Mouse (Mus musculus): ENCODE measurements around the gene Baz1b. TPM values are rescaled to one million over a fixed set of nuclear protein-coding genes. Genes with fewer than 3 reads are reported as not detected.
A peak's percentile ranks its signal among the peaks of the same experiment; 100 is the strongest.

Gene Baz1b
- polyA plus RNA-seq, 1 experiment, result 39.9 TPM

DNA sequence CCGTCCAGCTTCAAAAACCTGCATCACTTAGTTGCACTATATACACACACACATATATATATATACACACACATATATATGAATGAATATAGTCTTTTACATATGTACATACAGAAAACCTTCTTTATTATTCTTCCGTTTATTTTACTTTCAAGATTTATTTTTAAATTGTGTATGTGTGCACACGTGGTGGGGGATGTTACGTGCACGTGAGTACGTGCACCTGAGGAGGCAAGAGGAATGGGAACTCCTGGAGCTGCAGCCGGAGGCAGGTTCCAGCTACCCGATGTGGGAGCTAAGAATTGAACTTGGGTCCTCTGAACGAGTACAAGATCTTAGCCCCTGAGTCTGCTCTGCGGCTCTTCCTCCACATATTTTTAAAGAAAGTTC is 838 bp upstream of the Baz1b start:
- H3K27me3 ChIP-seq (ENCODE audit: control insufficient read depth, insufficient read depth, insufficient read length), result no peaks in the 10 kb centered on the region
- peaks cover 36% of the 10 kb centered on the region for H3K79me3 ChIP-seq (ENCODE audit: low read depth)
- H3K36me3 ChIP-seq (ENCODE audit: control insufficient read depth, insufficient read depth), result peaks cover 29% of the 10 kb centered on the region
- TF ChIP-seq MYOG (IDR thresholded peaks at IDR 0.05; ENCODE audit: control insufficient read depth, extremely low read depth, insufficient read length) (no peak), USF1 (IDR thresholded peaks at IDR 0.05; ENCODE audit: low read depth) (no peak), CEBPB (IDR thresholded peaks at IDR 0.05; ENCODE audit: low read depth) (no peak), FOSL1 (IDR thresholded peaks at IDR 0.05; ENCODE audit: insufficient read depth, low read length, poor library complexity, severe bottlenecking) (no peak), CTCF (IDR thresholded peaks at IDR 0.05; ENCODE audit: control insufficient read depth, insufficient read depth, insufficient read length) (no peak), MYOD1 (IDR thresholded peaks at IDR 0.05; ENCODE audit: control insufficient read depth, insufficient read length, low read depth) (no peak), MAX (IDR thresholded peaks at IDR 0.05) (no peak)
- H3ac ChIP-seq (ENCODE audit: control insufficient read depth, insufficient read length, low read depth), result peak overlapping the region; percentile 56
- peak overlapping the region; percentile 79 for H3K4me3 ChIP-seq (ENCODE audit: insufficient read depth, poor library complexity, severe bottlenecking)
- peaks cover 40% of the 10 kb centered on the region for H3K79me2 ChIP-seq (ENCODE audit: control insufficient read depth, insufficient read depth)

GRCm38 (mm10) chr5:135187349-135188213 is 517 bp downstream of the Baz1b start:
- peak overlapping the region; percentile 79 for H3K4me3 ChIP-seq (ENCODE audit: insufficient read depth, poor library complexity, severe bottlenecking)
- peak overlapping the region; percentile 96 for H3ac ChIP-seq (ENCODE audit: control insufficient read depth, insufficient read length, low read depth)
- H3K79me2 ChIP-seq (ENCODE audit: control insufficient read depth, insufficient read depth), result peaks cover 54% of the 10 kb centered on the region
- no peak for TF ChIP-seq MYOG (IDR thresholded peaks at IDR 0.05; ENCODE audit: control insufficient read depth, extremely low read depth, insufficient read length)
- H3K79me3 ChIP-seq (ENCODE audit: low read depth), result peaks cover 49% of the 10 kb centered on the region
- H3K27me3 ChIP-seq (ENCODE audit: control insufficient read depth, insufficient read depth, insufficient read length), result no peaks in the 10 kb centered on the region
- H3K36me3 ChIP-seq (ENCODE audit: control insufficient read depth, insufficient read depth), result peaks cover 25% of the 10 kb centered on the region

- Histone ChIP-seq H3K27me3 (ENCODE audit: control insufficient read depth, insufficient read depth, insufficient read length) (no peaks in the 10 kb centered on the region), H3ac (ENCODE audit: control insufficient read depth, insufficient read length, low read depth) (peak overlapping the region; percentile 71), H3K79me2 (ENCODE audit: control insufficient read depth, insufficient read depth) (peaks cover 60% of the 10 kb centered on the region), H3K4me3 (ENCODE audit: insufficient read depth, poor library complexity, severe bottlenecking) (peak overlapping the region; percentile 79), H3K36me3 (ENCODE audit: control insufficient read depth, insufficient read depth) (peaks cover 31% of the 10 kb centered on the region), H3K79me3 (ENCODE audit: low read depth) (peaks cover 55% of the 10 kb centered on the region)
- no peak for TF ChIP-seq FOSL1 (IDR thresholded peaks at IDR 0.05; ENCODE audit: insufficient read depth, low read length, poor library complexity, severe bottlenecking)
- no peak for TF ChIP-seq MAX (IDR thresholded peaks at IDR 0.05)
- no peak for TF ChIP-seq MYOG (IDR thresholded peaks at IDR 0.05; ENCODE audit: control insufficient read depth, extremely low read depth, insufficient read length)
- TF ChIP-seq MYOD1 (IDR thresholded peaks at IDR 0.05; ENCODE audit: control insufficient read depth, insufficient read length, low read depth), result no peak
- no peak for TF ChIP-seq CEBPB (IDR thresholded peaks at IDR 0.05; ENCODE audit: low read depth)
- no peak for TF ChIP-seq CTCF (IDR thresholded peaks at IDR 0.05; ENCODE audit: control insufficient read depth, insufficient read depth, insufficient read length)
- TF ChIP-seq USF1 (IDR thresholded peaks at IDR 0.05; ENCODE audit: low read depth), result no peak
Measured at GRCm38 (mm10) chr5:135188214-135188554, 1.1 kb downstream of the Baz1b start.

DNA sequence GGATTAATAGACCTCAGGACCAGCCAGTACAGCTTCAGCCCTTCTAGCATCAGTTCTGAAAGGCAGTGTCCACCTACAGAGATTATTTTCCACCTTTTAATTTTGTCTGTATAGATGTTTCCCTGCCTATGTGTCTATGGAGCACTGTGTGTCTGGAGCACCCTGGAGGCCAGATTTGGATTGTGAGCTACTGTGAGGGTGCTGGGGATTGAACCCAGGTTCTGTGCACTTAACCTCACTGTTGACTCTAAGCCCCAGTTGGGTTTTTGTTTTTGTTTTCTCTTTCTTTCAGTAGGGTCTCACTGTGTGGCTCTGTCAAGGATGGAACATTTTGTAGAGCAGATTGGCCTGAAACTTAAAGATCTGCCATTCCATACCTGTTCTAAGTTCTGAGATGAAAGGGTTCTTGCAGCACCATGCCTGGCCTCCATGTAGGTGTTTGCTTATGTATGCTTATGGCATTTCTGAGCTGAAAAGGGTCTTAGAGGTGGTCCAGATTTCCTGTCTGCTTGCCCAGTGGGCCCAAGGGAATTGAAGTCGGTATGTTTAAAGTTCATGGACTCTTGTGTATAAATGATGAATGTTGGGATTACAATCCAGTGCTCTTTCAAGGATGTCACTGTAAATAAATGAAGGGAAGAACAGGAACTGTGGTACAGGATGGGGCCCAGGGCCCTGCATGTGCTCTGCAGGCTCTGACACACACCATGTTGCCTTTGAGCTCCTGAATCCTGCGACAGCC is 2.4 kb downstream of the Baz1b start:
- H3K36me3 ChIP-seq (ENCODE audit: control insufficient read depth, insufficient read depth), result peaks cover 42% of the 10 kb centered on the region
- H3K79me3 ChIP-seq (ENCODE audit: low read depth), result peaks cover 68% of the 10 kb centered on the region
- no peak for TF ChIP-seq MYOD1 (IDR thresholded peaks at IDR 0.05; ENCODE audit: control insufficient read depth, insufficient read length, low read depth)
- TF ChIP-seq CEBPB (IDR thresholded peaks at IDR 0.05; ENCODE audit: low read depth), result no peak
- no peak for TF ChIP-seq FOSL1 (IDR thresholded peaks at IDR 0.05; ENCODE audit: insufficient read depth, low read length, poor library complexity, severe bottlenecking)
- TF ChIP-seq USF1 (IDR thresholded peaks at IDR 0.05; ENCODE audit: low read depth), result no peak
- TF ChIP-seq CTCF (IDR thresholded peaks at IDR 0.05; ENCODE audit: control insufficient read depth, insufficient read depth, insufficient read length), result no peak
- TF ChIP-seq MYOG (IDR thresholded peaks at IDR 0.05; ENCODE audit: control insufficient read depth, extremely low read depth, insufficient read length), result no peak
- TF ChIP-seq MAX (IDR thresholded peaks at IDR 0.05), result no peak
- peaks cover 73% of the 10 kb centered on the region for H3K79me2 ChIP-seq (ENCODE audit: control insufficient read depth, insufficient read depth)
- peak overlapping the region; percentile 36 for H3ac ChIP-seq (ENCODE audit: control insufficient read depth, insufficient read length, low read depth)
- H3K27me3 ChIP-seq (ENCODE audit: control insufficient read depth, insufficient read depth, insufficient read length), result no peaks in the 10 kb centered on the region
- H3K4me3 ChIP-seq (ENCODE audit: insufficient read depth, poor library complexity, severe bottlenecking), result peak overlapping the region; percentile 79

DNA sequence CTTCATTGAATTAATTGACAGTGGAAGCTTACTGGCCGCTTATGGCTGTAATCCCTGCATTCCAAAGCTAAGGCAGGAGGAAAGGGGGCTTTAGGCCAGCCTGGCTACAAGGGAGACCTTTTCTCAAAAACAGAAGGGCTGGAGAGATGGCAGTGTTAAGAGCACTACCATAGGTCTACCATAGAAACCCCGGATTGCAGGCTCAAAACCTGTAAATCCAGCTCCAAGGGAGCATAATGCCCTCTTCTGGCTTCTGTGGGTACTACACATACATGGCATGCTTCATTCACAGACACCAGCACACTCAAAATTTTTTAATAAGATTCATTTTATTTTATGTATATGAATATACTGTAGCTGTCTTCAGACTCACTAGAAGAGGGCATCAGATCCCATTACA is 4.6 kb downstream of the Baz1b start:
- Histone ChIP-seq H3ac (ENCODE audit: control insufficient read depth, insufficient read length, low read depth) (no peak overlapping the region), H3K27me3 (ENCODE audit: control insufficient read depth, insufficient read depth, insufficient read length) (no peaks in the 10 kb centered on the region), H3K79me2 (ENCODE audit: control insufficient read depth, insufficient read depth) (peaks cover 94% of the 10 kb centered on the region), H3K36me3 (ENCODE audit: control insufficient read depth, insufficient read depth) (peaks cover 64% of the 10 kb centered on the region), H3K79me3 (ENCODE audit: low read depth) (peaks cover 89% of the 10 kb centered on the region), H3K4me3 (ENCODE audit: insufficient read depth, poor library complexity, severe bottlenecking) (no peak overlapping the region)
- no peak for TF ChIP-seq MYOG (IDR thresholded peaks at IDR 0.05; ENCODE audit: control insufficient read depth, extremely low read depth, insufficient read length)
- no peak for TF ChIP-seq CTCF (IDR thresholded peaks at IDR 0.05; ENCODE audit: control insufficient read depth, insufficient read depth, insufficient read length)
- TF ChIP-seq MYOD1 (IDR thresholded peaks at IDR 0.05; ENCODE audit: control insufficient read depth, insufficient read length, low read depth), result no peak
- no peak for TF ChIP-seq CEBPB (IDR thresholded peaks at IDR 0.05; ENCODE audit: low read depth)
- no peak for TF ChIP-seq USF1 (IDR thresholded peaks at IDR 0.05; ENCODE audit: low read depth)
- TF ChIP-seq FOSL1 (IDR thresholded peaks at IDR 0.05; ENCODE audit: insufficient read depth, low read length, poor library complexity, severe bottlenecking), result no peak
- TF ChIP-seq MAX (IDR thresholded peaks at IDR 0.05), result no peak

Measured in C2C12 (cell line).